Mouse (Mus musculus) kidney, adult 2 months (tissue): ENCODE measurements around the gene Iqschfp. TPM values are rescaled to one million over a fixed set of nuclear protein-coding genes. Genes with fewer than 3 reads are reported as not detected.

Experiments
- DNase-seq: peaks from one replicate; pipeline ENCODE4 v3.0.0; 2021
- H3K27ac ChIP-seq: fragments of 200-500 bp; 2 replicates; pipeline ENCODE4 v1.5.1; 2012; ENCODE audit warnings: low read depth, low read length, control low read depth, inconsistent platforms; ENCODE audit not compliant: insufficient read depth
- H3K27me3 ChIP-seq: fragments of 200-500 bp; replicated peaks from 2 replicates; pipeline ENCODE4 v1.6.1; 2012; ENCODE audit warnings: mild to moderate bottlenecking, moderate library complexity, low read length, inconsistent platforms; ENCODE audit not compliant: control insufficient read depth, insufficient read depth
- H3K36me3 ChIP-seq: fragments of 200-500 bp; 2 replicates; pipeline ENCODE4 v1.6.1; 2012; ENCODE audit warnings: mild to moderate bottlenecking, moderate library complexity, low read length, inconsistent platforms; ENCODE audit not compliant: control insufficient read depth, insufficient read depth
- H3K4me1 ChIP-seq: fragments of 200-500 bp; 2 replicates; pipeline ENCODE4 v1.6.1; 2011; ENCODE audit warnings: low read length; ENCODE audit not compliant: control insufficient read depth, insufficient read depth
- H3K4me3 ChIP-seq: fragments of 200-500 bp; 2 replicates; pipeline ENCODE4 v1.5.1; 2011; ENCODE audit warnings: mild to moderate bottlenecking, low read depth, low read length, control low read depth; ENCODE audit not compliant: insufficient read depth
- CTCF ChIP-seq: fragments of 200-500 bp; conservative IDR thresholded peaks from 2 replicates; pipeline ENCODE4 v1.5.1; 2011; ENCODE audit warnings: low read depth, mild to moderate bottlenecking, control low read depth, low read length, moderate library complexity, mixed read lengths; ENCODE audit not compliant: insufficient read depth, insufficient read length
- POLR2A ChIP-seq: fragments of 200-500 bp; IDR thresholded peaks from one replicate; pipeline ENCODE4 v1.6.1; 2011; ENCODE audit warnings: low read depth, low read length, control low read depth
- WGBS: fragments of 180-500 bp; shearing (Covaris S2); methylation state at CpG from one replicate; pipeline ENCODE4 v1.1.7; 2018; 5-methylcytosine and 5-hydroxymethylcytosine counted together
- polyA plus RNA-seq: library from polyadenylated mRNA; depleted of rRNA; stranded (reverse); fragments of >200 nt; gene quantifications from 2 replicates; pipeline ENCODE4 v1.2.3, GENCODE M21; 2012

Gene Iqschfp
- polyA plus RNA-seq, 1 experiment, result not detected

- no peaks in the 10 kb centered on the region for H3K36me3 ChIP-seq
- WGBS, result 76% methylated on average over 6 of the region's 6 CpGs
- no peaks in the 10 kb centered on the region for H3K27me3 ChIP-seq
These were observed 666.7 kb downstream of the Iqschfp start for GRCm38 (mm10) chr3:68558744-68559143.

GRCm38 (mm10) chr3:68560057-68560456 lies 668.0 kb downstream of the Iqschfp start:
- peak; percentile 89 for DNase-seq
- Histone ChIP-seq H3K27me3 (no peaks in the 10 kb centered on the region), H3K27ac (no peak overlapping the region), H3K4me3 (no peak overlapping the region), H3K4me1 (peaks cover 5% of the 10 kb centered on the region; the same call in 1 of the 2 replicates), H3K36me3 (no peaks in the 10 kb centered on the region)
- 45% methylated on average over 5 of the region's 5 CpGs for WGBS
- TF ChIP-seq CTCF (no peak), POLR2A (no peak)

More at GRCm38 (mm10) chr3:68558744-68559143, 666.7 kb downstream of the Iqschfp start:
- H3K27ac ChIP-seq, result no peak overlapping the region
- TF ChIP-seq POLR2A, result no peak
- TF ChIP-seq CTCF, result no peak
- DNase-seq, result no peak
- peaks cover 5% of the 10 kb centered on the region; the same call in 1 of the 2 replicates for H3K4me1 ChIP-seq
- H3K4me3 ChIP-seq, result no peak overlapping the region

- Histone ChIP-seq H3K27me3 (no peaks in the 10 kb centered on the region), H3K27ac (no peak overlapping the region), H3K4me1 (peaks cover 5% of the 10 kb centered on the region; the same call in 1 of the 2 replicates), H3K36me3 (no peaks in the 10 kb centered on the region), H3K4me3 (no peak overlapping the region)
- DNase-seq, result no peak
- WGBS, result 62% methylated on average over 2 of the region's 2 CpGs
- TF ChIP-seq CTCF (0 out of 2 replicates have a peak, but pooled peaks have one; percentile 4), POLR2A (no peak)
These were observed 670.8 kb downstream of the Iqschfp start for GRCm38 (mm10) chr3:68562838-68563237.

GRCm38 (mm10) chr3:68563922-68564321 lies 671.9 kb downstream of the Iqschfp start:
- Histone ChIP-seq H3K27me3 (no peaks in the 10 kb centered on the region), H3K27ac (no peak overlapping the region), H3K4me3 (no peak overlapping the region), H3K4me1 (peaks cover 5% of the 10 kb centered on the region; the same call in 1 of the 2 replicates), H3K36me3 (no peaks in the 10 kb centered on the region)
- DNase-seq, result peak; percentile 64
- TF ChIP-seq CTCF (no peak), POLR2A (no peak)
- WGBS, result 39% methylated on average over 8 of the region's 8 CpGs

- 88% methylated on average over 10 of the region's 10 CpGs for WGBS
- peaks cover 2% of the 10 kb centered on the region; the same call in 1 of the 2 replicates for H3K4me1 ChIP-seq
- DNase-seq, result no peak
- no peak overlapping the region for H3K27ac ChIP-seq
- no peaks in the 10 kb centered on the region for H3K27me3 ChIP-seq
- no peak overlapping the region for H3K4me3 ChIP-seq
- TF ChIP-seq POLR2A (no peak), CTCF (no peak)
- no peaks in the 10 kb centered on the region for H3K36me3 ChIP-seq
These were observed 673.1 kb downstream of the Iqschfp start for GRCm38 (mm10) chr3:68564978-68565674.

GRCm38 (mm10) chr3:68565675-68566055 lies 673.6 kb downstream of the Iqschfp start:
- Histone ChIP-seq H3K36me3 (no peaks in the 10 kb centered on the region), H3K4me1 (no peaks in the 10 kb centered on the region; the same call in 1 of the 2 replicates), H3K27ac (no peak overlapping the region), H3K4me3 (no peak overlapping the region), H3K27me3 (no peaks in the 10 kb centered on the region)
- TF ChIP-seq POLR2A (no peak), CTCF (no peak)
- 90% methylated on average over 4 of the region's 4 CpGs for WGBS
- DNase-seq, result no peak

- H3K4me3 ChIP-seq, result no peak overlapping the region
- TF ChIP-seq CTCF, result no peak
- TF ChIP-seq POLR2A, result no peak
- 84% methylated on average over 7 of the region's 7 CpGs for WGBS
- no peaks in the 10 kb centered on the region for H3K36me3 ChIP-seq
- no peak overlapping the region for H3K27ac ChIP-seq
- H3K27me3 ChIP-seq, result no peaks in the 10 kb centered on the region
- DNase-seq, result no peak
- no peaks in the 10 kb centered on the region; the same call in 1 of the 2 replicates for H3K4me1 ChIP-seq
These were observed 675.5 kb downstream of the Iqschfp start for GRCm38 (mm10) chr3:68567581-68567980.

- Histone ChIP-seq H3K4me3 (no peak overlapping the region), H3K36me3 (no peaks in the 10 kb centered on the region), H3K27me3 (no peaks in the 10 kb centered on the region), H3K27ac (no peak overlapping the region), H3K4me1 (no peaks in the 10 kb centered on the region; the same call in 1 of the 2 replicates)
- TF ChIP-seq POLR2A, result no peak
- TF ChIP-seq CTCF, result no peak
- DNase-seq, result no peak
- WGBS, result 79% methylated on average over 3 of the region's 3 CpGs
These were observed 676.1 kb downstream of the Iqschfp start for GRCm38 (mm10) chr3:68568149-68568548.
